Mouse (Mus musculus) hindbrain, postnatal 0 days (tissue): Measurements from ENCODE around the gene Lsm4. TPM values are rescaled to one million over a fixed set of nuclear protein-coding genes. Genes with fewer than 3 reads are reported as not detected.

Experiments used
- ATAC-seq: fragments of 200-750 bp; cut with Nextera tagmentation; 2 replicates; pipeline ENCODE4 v1.8.0; 2017; ENCODE audit warnings: mild to moderate bottlenecking, moderate TSS enrichment, moderate library complexity
- DNase-seq: peaks from one replicate; pipeline ENCODE4 v3.0.0-alpha.2; 2015; ENCODE audit warnings: low spot score
- H3K27ac ChIP-seq: fragments of 300-500 bp; sonication (generic); 2 replicates; pipeline ENCODE4 v1.5.1; 2014; ENCODE audit warnings: mild to moderate bottlenecking
- H3K27me3 ChIP-seq: fragments of 300-500 bp; sonication (generic); 2 replicates; pipeline ENCODE4 v1.6.1; 2014; ENCODE audit warnings: low read length, mixed read lengths; ENCODE audit not compliant: insufficient read depth
- H3K36me3 ChIP-seq: fragments of 300-500 bp; sonication (generic); 2 replicates; pipeline ENCODE4 v1.6.1; 2014; ENCODE audit warnings: low read length, mixed read lengths; ENCODE audit not compliant: insufficient read depth
- H3K4me1 ChIP-seq: fragments of 300-500 bp; sonication (generic); 2 replicates; pipeline ENCODE4 v1.6.1; 2014; ENCODE audit warnings: antibody characterized with exemption, low read length, mixed read lengths; ENCODE audit not compliant: insufficient read depth
- H3K4me2 ChIP-seq: fragments of 300-500 bp; sonication (generic); 2 replicates; pipeline ENCODE4 v1.6.1; 2014; ENCODE audit warnings: low read depth, mild to moderate bottlenecking, low read length, moderate library complexity, mixed read lengths
- H3K4me3 ChIP-seq: fragments of 300-500 bp; sonication (generic); 2 replicates; pipeline ENCODE4 v1.5.1; 2014; ENCODE audit warnings: low read length
- H3K9ac ChIP-seq: fragments of 300-500 bp; sonication (generic); replicated peaks from 2 replicates; pipeline ENCODE4 v1.6.1; 2014; ENCODE audit warnings: mild to moderate bottlenecking, low read length, moderate library complexity, mixed read lengths
- H3K9me3 ChIP-seq: fragments of 300-500 bp; sonication (generic); 2 replicates; pipeline ENCODE4 v1.6.1; 2016; ENCODE audit warnings: low read length, mixed read lengths
- CTCF ChIP-seq: IDR thresholded peaks from 2 replicates; pipeline ENCODE4 v1.5.1; 2016; ENCODE audit warnings: antibody characterized with exemption, control low read depth, low read depth
- WGBS: fragments of 180-500 bp; shearing (Covaris S2); extraction: QIAGEN DNeasy Blood & Tissue Kit; methylation state at CpG from one replicate; pipeline ENCODE4 v1.1.7; 2014; 5-methylcytosine and 5-hydroxymethylcytosine counted together
- polyA plus RNA-seq: library from polyadenylated mRNA; unstranded; fragments of >200 nt; fragmentation: Nextera tagmentation; extraction: Ambion mirVana; gene quantifications from 2 replicates; pipeline ENCODE4 v1.2.1, GENCODE M21; 2015
- total RNA-seq: library from RNA; depleted of rRNA; stranded (reverse); fragments of >200 nt; gene quantifications from 2 replicates; pipeline ENCODE4 v1.2.3, GENCODE M21; 2014; rRNA removed

The Lsm4 gene
- total RNA-seq (301 and 453 TPM in 2 replicates), polyA plus RNA-seq (188 and 190 TPM in 2 replicates)

DNA sequence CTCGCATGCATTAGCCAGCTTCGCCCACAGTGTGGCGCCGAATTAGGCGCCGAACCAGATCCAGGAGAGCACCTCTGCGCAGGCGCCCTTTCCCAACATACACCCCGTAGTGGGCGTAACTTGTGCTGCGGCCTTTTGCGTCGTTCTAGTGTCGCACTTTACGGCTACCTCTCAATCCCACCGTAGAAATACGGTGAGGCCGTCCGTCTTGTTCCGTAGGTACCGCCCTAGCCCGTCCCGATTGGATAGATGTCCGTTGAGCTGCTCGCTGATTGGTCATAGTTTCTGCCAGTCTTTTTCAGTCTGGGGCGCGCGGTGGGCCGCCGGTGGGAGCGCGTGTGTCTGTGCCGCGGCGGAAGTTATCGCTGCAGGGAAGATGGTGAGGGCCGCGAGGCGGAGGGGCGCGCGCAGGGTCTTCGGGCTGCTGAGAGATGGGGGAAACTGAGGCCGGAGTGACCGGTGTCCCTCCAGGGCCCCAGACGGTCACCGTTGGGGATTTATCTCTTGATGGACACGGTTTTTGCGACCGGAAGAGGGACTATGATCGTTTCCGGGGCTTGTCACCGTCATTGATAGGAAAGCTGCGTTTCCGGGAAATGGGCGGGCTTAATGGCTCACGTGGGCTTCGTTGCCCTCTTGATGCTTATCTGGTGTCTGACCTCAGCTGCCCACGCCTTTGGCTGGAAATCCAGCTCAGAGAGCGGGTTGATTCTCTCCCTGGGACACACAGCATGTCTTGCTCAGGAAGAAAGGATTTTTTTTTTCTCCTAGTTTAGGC, at the start of gene Lsm4:
Gene Lsm4, plus strand, starts transcription at position 170 of the 778 bp plus-strand sequence.
- peak within 1 kb of the TSS; percentile 67 for H3K4me3 ChIP-seq
- peak within 1 kb of the TSS; percentile 64 for H3K9ac ChIP-seq
- peak within 1 kb of the TSS; percentile 72 for H3K4me2 ChIP-seq
- ATAC-seq (peak; percentile 98), DNase-seq (peak; percentile 99)
- under 1% methylated on average over 60 of the region's 60 CpGs for WGBS
- TF ChIP-seq CTCF = peak; percentile 87
- H3K27ac ChIP-seq = peak within 1 kb of the TSS; percentile 99
- peaks cover 7% of the 10 kb centered on the region for H3K4me1 ChIP-seq
- no peaks in the 10 kb centered on the region for H3K9me3 ChIP-seq
- 0 out of 2 replicates have a peak, but pooled peaks cover 4% of the 10 kb centered on the region for H3K36me3 ChIP-seq
- H3K27me3 ChIP-seq = no peaks in the 10 kb centered on the region

GRCm38 (mm10) chr8:70625104-70625503, 47.9 kb upstream of the Lsm4 start:
- WGBS = 16% methylated on average over 5 of the region's 5 CpGs
- H3K4me3 ChIP-seq = no peak overlapping the region
- H3K4me1 ChIP-seq = 0 out of 2 replicates have a peak, but pooled peaks cover 2% of the 10 kb centered on the region
- DNase-seq (peak; percentile 60), ATAC-seq (no peak)
- TF ChIP-seq CTCF = peak; percentile 66
- no peaks in the 10 kb centered on the region for H3K36me3 ChIP-seq
- H3K4me2 ChIP-seq = no peak overlapping the region
- H3K9me3 ChIP-seq = no peaks in the 10 kb centered on the region
- H3K9ac ChIP-seq = no peak overlapping the region
- H3K27ac ChIP-seq = no peak overlapping the region
- no peaks in the 10 kb centered on the region for H3K27me3 ChIP-seq

DNA sequence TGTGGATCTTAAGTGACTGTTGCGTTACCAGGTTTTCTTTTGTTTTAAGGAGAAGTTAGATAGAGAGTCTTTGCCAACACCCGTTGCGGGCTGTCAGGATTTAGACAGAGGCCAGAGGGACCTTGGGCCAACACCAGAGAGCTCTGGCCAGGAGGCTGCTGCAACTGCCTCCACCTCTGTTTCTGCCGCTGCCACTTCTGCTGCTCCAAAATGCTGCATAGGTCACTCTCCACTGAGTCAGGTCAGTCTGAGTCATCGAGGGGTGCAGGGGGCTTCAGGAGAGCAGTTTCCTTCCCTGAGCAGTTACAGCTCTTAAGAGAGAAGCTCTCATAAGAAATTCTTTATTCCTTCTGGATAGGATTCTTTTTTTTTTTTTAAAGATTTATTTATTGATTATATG, 46.0 kb upstream of the Lsm4 start:
- H3K4me1 ChIP-seq = peaks cover 6% of the 10 kb centered on the region
- no peaks in the 10 kb centered on the region for H3K36me3 ChIP-seq
- H3K4me2 ChIP-seq = no peak overlapping the region
- no peak for TF ChIP-seq CTCF
- H3K27me3 ChIP-seq = no peaks in the 10 kb centered on the region
- H3K9me3 ChIP-seq = no peaks in the 10 kb centered on the region
- DNase-seq (no peak), ATAC-seq (no peak)
- no peak overlapping the region for H3K4me3 ChIP-seq
- no peak overlapping the region for H3K9ac ChIP-seq
- 68% methylated on average over 5 of the region's 5 CpGs for WGBS
- no peak overlapping the region for H3K27ac ChIP-seq

GRCm38 (mm10) chr8:70628986-70629490, 44.0 kb upstream of the Lsm4 start:
- no peaks in the 10 kb centered on the region for H3K9me3 ChIP-seq
- 56% methylated on average over 7 of the region's 7 CpGs for WGBS
- H3K4me3 ChIP-seq = peak overlapping the region; percentile 36
- TF ChIP-seq CTCF = no peak
- no peaks in the 10 kb centered on the region for H3K27me3 ChIP-seq
- H3K36me3 ChIP-seq = no peaks in the 10 kb centered on the region
- peak overlapping the region; percentile 59 for H3K4me2 ChIP-seq
- peak overlapping the region; percentile 64 for H3K27ac ChIP-seq
- H3K4me1 ChIP-seq = peaks cover 6% of the 10 kb centered on the region
- peak overlapping the region; percentile 39; the same call in 1 of the 2 replicates for H3K9ac ChIP-seq
- DNase-seq (no peak), ATAC-seq (0 out of 2 replicates have a peak, but pooled peaks have one; percentile 5)

GRCm38 (mm10) chr8:70629574-70630531, 43.2 kb upstream of the Lsm4 start:
- no peaks in the 10 kb centered on the region for H3K9me3 ChIP-seq
- peak overlapping the region; percentile 39 for H3K9ac ChIP-seq
- H3K27me3 ChIP-seq = no peaks in the 10 kb centered on the region
- peak overlapping the region; percentile 59 for H3K4me2 ChIP-seq
- peak overlapping the region; percentile 36 for H3K4me3 ChIP-seq
- H3K4me1 ChIP-seq = peaks cover 6% of the 10 kb centered on the region
- DNase-seq = peak; percentile 93
- WGBS = under 1% methylated on average over 60 of the region's 60 CpGs
- peak; percentile 99 for TF ChIP-seq CTCF
- no peaks in the 10 kb centered on the region for H3K36me3 ChIP-seq
- H3K27ac ChIP-seq = peak overlapping the region; percentile 64
- peak; percentile 93 for ATAC-seq
